Mouse (Mus musculus): ENCODE results near the gene Fam151a. TPM values are rescaled to one million over a fixed set of nuclear protein-coding genes. Genes with fewer than 3 reads are reported as not detected.
A peak's percentile ranks its signal among the peaks of the same experiment; 100 is the strongest.
"Not testable (repeated sequence)": the region's sequence is repeated elsewhere in the genome, so short reads cannot be mapped to it uniquely, and the experiment has no call there.

Fam151a gene
- polyA plus RNA-seq, 1 experiment from 2014 or later = 0.31 TPM

GRCm38 (mm10) chr4:106793826-106794225 is 60.1 kb downstream of the Fam151a start:
- WGBS = 95% methylated on average over 9 of the region's 9 CpGs
- H3K9ac ChIP-seq (ENCODE audit: low read depth, low read length); ATAC-seq: not testable (repeated sequence)

GRCm38 (mm10) chr4:106794247-106794646 is 60.6 kb downstream of the Fam151a start:
- Histone ChIP-seq H3K27me3 (replicated peaks; ENCODE audit: control insufficient read depth, insufficient read depth, low read length) (no peaks in the 10 kb centered on the region), H3K27ac (ENCODE audit: low read depth, low read length) (0 out of 2 replicates have a peak overlapping the region, but pooled peaks have one; percentile 50), H3K9me3 (ENCODE audit: control insufficient read depth) (no peaks in the 10 kb centered on the region), H3K36me3 (ENCODE audit: control insufficient read depth, insufficient read depth) (no peaks in the 10 kb centered on the region), H3K4me3 (ENCODE audit: low read depth, low read length) (no peak overlapping the region), H3K9ac (ENCODE audit: low read depth, low read length) (no peak overlapping the region), H3K4me1 (replicated peaks; ENCODE audit: control insufficient read depth, insufficient read depth, low read length) (peaks cover 18% of the 10 kb centered on the region; the same call in 1 of the 2 replicates), H3K4me2 (replicated peaks; ENCODE audit: low read depth) (no peak overlapping the region)
- no peak for TF ChIP-seq CTCF (IDR thresholded peaks at IDR 0.05; ENCODE audit: low read depth)
- no peak for ATAC-seq
- 59% methylated on average over 7 of the region's 7 CpGs for WGBS

More at GRCm38 (mm10) chr4:106793826-106794225, 60.1 kb downstream of the Fam151a start:
- H3K27ac ChIP-seq (ENCODE audit: low read depth, low read length); H3K36me3 ChIP-seq (ENCODE audit: control insufficient read depth, insufficient read depth); H3K4me2 ChIP-seq (replicated peaks; ENCODE audit: low read depth); H3K9me3 ChIP-seq (ENCODE audit: control insufficient read depth); H3K27me3 ChIP-seq (replicated peaks; ENCODE audit: control insufficient read depth, insufficient read depth, low read length); H3K4me3 ChIP-seq (ENCODE audit: low read depth, low read length): not testable (repeated sequence)
- H3K4me1 ChIP-seq (replicated peaks; ENCODE audit: control insufficient read depth, insufficient read depth, low read length) = peaks cover 18% of the 10 kb centered on the region; the same call in 1 of the 2 replicates
- peak; percentile 20; the same call in 1 of the 2 replicates for TF ChIP-seq CTCF (IDR thresholded peaks at IDR 0.05; ENCODE audit: low read depth)

GRCm38 (mm10) chr4:106795289-106795688 is 61.6 kb downstream of the Fam151a start:
- Histone ChIP-seq H3K27ac (ENCODE audit: low read depth, low read length) (no peak overlapping the region), H3K36me3 (ENCODE audit: control insufficient read depth, insufficient read depth) (no peaks in the 10 kb centered on the region), H3K4me1 (replicated peaks; ENCODE audit: control insufficient read depth, insufficient read depth, low read length) (peaks cover 18% of the 10 kb centered on the region; the same call in 1 of the 2 replicates), H3K9me3 (ENCODE audit: control insufficient read depth) (no peaks in the 10 kb centered on the region), H3K9ac (ENCODE audit: low read depth, low read length) (no peak overlapping the region), H3K4me3 (ENCODE audit: low read depth, low read length) (no peak overlapping the region), H3K4me2 (replicated peaks; ENCODE audit: low read depth) (no peak overlapping the region), H3K27me3 (replicated peaks; ENCODE audit: control insufficient read depth, insufficient read depth, low read length) (no peaks in the 10 kb centered on the region)
- no peak for TF ChIP-seq CTCF (IDR thresholded peaks at IDR 0.05; ENCODE audit: low read depth)
- no peak for ATAC-seq
- WGBS = 90% methylated on average over 2 of the region's 2 CpGs

Other genes with a start within 250 kb of the Fam151a start
- not detected in 2 replicates for gene Bsnd, start 241.6 kb upstream of the Fam151a start, polyA plus RNA-seq (2015; fragmentation: Nextera tagmentation; extraction: Ambion mirVana)
- 6.5 and 7.9 TPM in 2 replicates for gene Dhcr24, start 172.9 kb upstream of the Fam151a start, polyA plus RNA-seq (2015; fragmentation: Nextera tagmentation; extraction: Ambion mirVana)
- not detected in 2 replicates for gene Lexm, start 116.6 kb upstream of the Fam151a start, polyA plus RNA-seq (2015; fragmentation: Nextera tagmentation; extraction: Ambion mirVana)
- gene Ttc22, start 111.5 kb upstream of the Fam151a start, polyA plus RNA-seq (2015; fragmentation: Nextera tagmentation; extraction: Ambion mirVana) = 61.9 and 66.4 TPM in 2 replicates
- gene Pars2, start 82.8 kb upstream of the Fam151a start, polyA plus RNA-seq (2015; fragmentation: Nextera tagmentation; extraction: Ambion mirVana) = 6.7 TPM in 2 replicates
- gene Ttc4, start 54.9 kb upstream of the Fam151a start, polyA plus RNA-seq (2015; fragmentation: Nextera tagmentation; extraction: Ambion mirVana) = 29.7 and 35.0 TPM in 2 replicates
- gene Mroh7, start 3.0 kb upstream of the Fam151a start, polyA plus RNA-seq (2015; fragmentation: Nextera tagmentation; extraction: Ambion mirVana) = 0.33 TPM in 2 replicates
- gene Acot11, start 71.1 kb downstream of the Fam151a start, polyA plus RNA-seq (2015; fragmentation: Nextera tagmentation; extraction: Ambion mirVana) = 7.8 and 7.9 TPM in 2 replicates
- 42.8 and 45.2 TPM in 2 replicates for gene Ssbp3, start 176.8 kb downstream of the Fam151a start, polyA plus RNA-seq (2015; fragmentation: Nextera tagmentation; extraction: Ambion mirVana)